Mouse (Mus musculus) heart, embryonic 14.5 days (tissue): Measurements from ENCODE around the gene Clint1. TPM values are rescaled to one million over a fixed set of nuclear protein-coding genes. Genes with fewer than 3 reads are reported as not detected.

ENCODE experiments used
- ATAC-seq: fragments of 200-750 bp; cut with Nextera tagmentation; 2 replicates; pipeline ENCODE4 v1.8.0; 2017; ENCODE audit warnings: low read depth, moderate TSS enrichment; ENCODE audit not compliant: insufficient number of reproducible peaks, insufficient read depth, low FRiP score
- H3K27ac ChIP-seq, 2 experiments: fragments of 200-500 bp in 1 of 2; fragments of 300-500 bp in 1 of 2; sonication (generic) in 1 of 2; replicated peaks in 1 of 2; 2 replicates each; pipeline ENCODE4 v1.5.1; 2012 to 2014; ENCODE audit warnings: low read depth in 2 of 2, low read length in 2 of 2, control low read depth in 1 of 2, mild to moderate bottlenecking in 1 of 2, mixed read lengths in 1 of 2; ENCODE audit not compliant: control insufficient read depth in 1 of 2, insufficient read depth in 1 of 2
- H3K27me3 ChIP-seq: fragments of 300-500 bp; sonication (generic); 2 replicates; pipeline ENCODE4 v1.6.1; 2014; ENCODE audit warnings: mild to moderate bottlenecking, low read length, control low read depth; ENCODE audit not compliant: control insufficient read depth, insufficient read depth
- H3K36me3 ChIP-seq: fragments of 300-500 bp; sonication (generic); 2 replicates; pipeline ENCODE4 v1.6.1; 2014; ENCODE audit warnings: mild to moderate bottlenecking, control low read depth, low read length, mixed read lengths; ENCODE audit not compliant: control insufficient read depth, insufficient read depth
- H3K4me1 ChIP-seq, 2 experiments: fragments of 200-500 bp in 1 of 2; fragments of 300-500 bp in 1 of 2; sonication (generic) in 1 of 2; 2 replicates each; pipeline ENCODE4 v1.6.1; 2012 to 2014; ENCODE audit warnings: low read length in 2 of 2, control low read depth in 1 of 2, mixed read lengths in 1 of 2; ENCODE audit not compliant: control insufficient read depth in 2 of 2, insufficient read depth in 2 of 2
- H3K4me2 ChIP-seq: fragments of 300-500 bp; sonication (generic); 2 replicates; pipeline ENCODE4 v1.6.1; 2014; ENCODE audit warnings: mild to moderate bottlenecking, low read length
- H3K4me3 ChIP-seq, 2 experiments: fragments of 200-500 bp in 1 of 2; fragments of 300-500 bp in 1 of 2; sonication (generic) in 1 of 2; 2 replicates each; pipeline ENCODE4 v1.5.1; 2012 to 2014; ENCODE audit warnings: low read length in 2 of 2, mild to moderate bottlenecking in 2 of 2, control low read depth in 1 of 2, low read depth in 1 of 2, moderate library complexity in 1 of 2; ENCODE audit not compliant: control insufficient read depth in 1 of 2, insufficient read depth in 1 of 2
- H3K9ac ChIP-seq: fragments of 300-500 bp; sonication (generic); 2 replicates; pipeline ENCODE4 v1.6.1; 2014; ENCODE audit warnings: mild to moderate bottlenecking, low read length
- H3K9me3 ChIP-seq: fragments of 300-500 bp; sonication (generic); 2 replicates; pipeline ENCODE4 v1.6.1; 2016; ENCODE audit warnings: low read length, control low read depth; ENCODE audit not compliant: control insufficient read depth
- WGBS: fragments of 180-500 bp; shearing (Covaris S2); extraction: QIAGEN DNeasy Blood & Tissue Kit; methylation state at CpG from one replicate; pipeline ENCODE4 v1.1.7; 2014; 5-methylcytosine and 5-hydroxymethylcytosine counted together
- polyA plus RNA-seq: library from polyadenylated mRNA; unstranded; fragments of >200 nt; fragmentation: Nextera tagmentation; extraction: Ambion mirVana; gene quantifications from 2 replicates; pipeline ENCODE4 v1.2.1, GENCODE M21; 2014

The Clint1 gene
- polyA plus RNA-seq, 1 experiment from 2014 or later: 48.7 TPM

GRCm38 (mm10) chr11:45853916-45854315 lies 2.1 kb downstream of the Clint1 start:
- Histone ChIP-seq H3K4me2 (0 out of 2 replicates have a peak overlapping the region, but pooled peaks have one; percentile 83), H3K4me3 (no peak overlapping the region), H3K36me3 (peaks cover 21% of the 10 kb centered on the region), H3K27me3 (no peaks in the 10 kb centered on the region), H3K27ac (no peak overlapping the region), H3K4me1 (peaks cover 6 to 42% of the 10 kb centered on the region in 2 experiments), H3K9ac (no peak overlapping the region), H3K9me3 (no peaks in the 10 kb centered on the region)
- 91% methylated on average over 2 of the region's 2 CpGs for WGBS
- no peak for ATAC-seq

GRCm38 (mm10) chr11:45854381-45854780 lies 2.5 kb downstream of the Clint1 start:
- Histone ChIP-seq H3K9ac (no peak overlapping the region), H3K9me3 (no peaks in the 10 kb centered on the region), H3K4me1 (peaks cover 6 to 42% of the 10 kb centered on the region in 2 experiments), H3K27ac (no peak overlapping the region), H3K27me3 (no peaks in the 10 kb centered on the region), H3K4me3 (no peak overlapping the region), H3K36me3 (peaks cover 21% of the 10 kb centered on the region), H3K4me2 (no peak overlapping the region)
- WGBS: 66% methylated on average over 7 of the region's 7 CpGs
- no peak for ATAC-seq

GRCm38 (mm10) chr11:45855407-45856148 lies 3.7 kb downstream of the Clint1 start:
- Histone ChIP-seq H3K4me3 (no peak overlapping the region), H3K4me2 (peak overlapping the region; percentile 7; the same call in 1 of the 2 replicates), H3K36me3 (peaks cover 21% of the 10 kb centered on the region), H3K27me3 (no peaks in the 10 kb centered on the region), H3K9me3 (no peaks in the 10 kb centered on the region), H3K4me1 (peaks cover 6 to 42% of the 10 kb centered on the region in 2 experiments), H3K9ac (0 out of 2 replicates have a peak overlapping the region, but pooled peaks have one; percentile 21), H3K27ac (peak overlapping the region; percentile 15 to 51; a peak in 3 of 4 replicates)
- WGBS: 42% methylated on average over 7 of the region's 7 CpGs
- no peak for ATAC-seq

- no peak for ATAC-seq
- Histone ChIP-seq H3K36me3 (peaks cover 26% of the 10 kb centered on the region), H3K9me3 (no peaks in the 10 kb centered on the region), H3K4me3 (no peak overlapping the region), H3K9ac (0 out of 2 replicates have a peak overlapping the region, but pooled peaks have one; percentile 21), H3K27me3 (no peaks in the 10 kb centered on the region), H3K4me1 (peaks cover 6 to 46% of the 10 kb centered on the region in 2 experiments), H3K27ac (peak overlapping the region in 1 of 2 experiments; percentile 51; a peak in 3 of 4 replicates), H3K4me2 (0 out of 2 replicates have a peak overlapping the region, but pooled peaks have one; percentile 7)
- WGBS: 45% methylated on average over 6 of the region's 6 CpGs
Measured at GRCm38 (mm10) chr11:45856149-45856516, 4.3 kb downstream of the Clint1 start.

GRCm38 (mm10) chr11:45861334-45861733 lies 9.5 kb downstream of the Clint1 start:
- H3K36me3 ChIP-seq: peaks cover 13% of the 10 kb centered on the region
- WGBS: 22% methylated on average over 7 of the region's 7 CpGs
- peaks cover 2 to 15% of the 10 kb centered on the region in 2 experiments; a peak in 3 of 4 replicates for H3K4me1 ChIP-seq
- no peak overlapping the region for H3K4me2 ChIP-seq
- H3K27me3 ChIP-seq: no peaks in the 10 kb centered on the region
- H3K9ac ChIP-seq: no peak overlapping the region
- no peak overlapping the region for H3K27ac ChIP-seq
- H3K4me3 ChIP-seq: no peak overlapping the region
- no peaks in the 10 kb centered on the region for H3K9me3 ChIP-seq
- ATAC-seq: no peak

- no peaks in the 10 kb centered on the region for H3K9me3 ChIP-seq
- H3K36me3 ChIP-seq: peaks cover 10% of the 10 kb centered on the region
- ATAC-seq: no peak
- H3K9ac ChIP-seq: no peak overlapping the region
- H3K27ac ChIP-seq: no peak overlapping the region
- WGBS: 75% methylated on average over 3 of the region's 3 CpGs
- no peak overlapping the region for H3K4me3 ChIP-seq
- H3K27me3 ChIP-seq: no peaks in the 10 kb centered on the region
- no peak overlapping the region for H3K4me2 ChIP-seq
- peaks cover 4 to 11% of the 10 kb centered on the region in 2 experiments; a peak in 3 of 4 replicates for H3K4me1 ChIP-seq
Measured at GRCm38 (mm10) chr11:45864409-45864808, 12.6 kb downstream of the Clint1 start.

GRCm38 (mm10) chr11:45865861-45866260 lies 14.0 kb downstream of the Clint1 start:
- H3K27me3 ChIP-seq: no peaks in the 10 kb centered on the region
- H3K36me3 ChIP-seq: peaks cover 8% of the 10 kb centered on the region
- H3K4me1 ChIP-seq: peaks cover 4 to 10% of the 10 kb centered on the region in 2 experiments; a peak in 3 of 4 replicates
- no peak overlapping the region for H3K27ac ChIP-seq
- no peak overlapping the region for H3K4me3 ChIP-seq
- no peak overlapping the region for H3K9ac ChIP-seq
- H3K9me3 ChIP-seq: no peaks in the 10 kb centered on the region
- no peak for ATAC-seq
- 88% methylated on average over 2 of the region's 2 CpGs for WGBS
- no peak overlapping the region for H3K4me2 ChIP-seq
